Mouse (Mus musculus) kidney, postnatal 0 days (tissue): ENCODE results near the gene Rapgefl1. TPM values are rescaled to one million over a fixed set of nuclear protein-coding genes. Genes with fewer than 3 reads are reported as not detected.
A peak's percentile ranks its signal among the peaks of the same experiment; 100 is the strongest.

Experiments used
- ATAC-seq: fragments of 200-750 bp; cut with Nextera tagmentation; replicated peaks from 2 replicates; pipeline ENCODE4 v1.8.0; 2017; ENCODE audit warnings: low read depth, moderate number of reproducible peaks, moderate TSS enrichment, moderate library complexity; ENCODE audit not compliant: low FRiP score
- DNase-seq: peaks from one replicate; pipeline ENCODE4 v3.0.0-alpha.2; 2016; ENCODE audit warnings: low spot score
- H3K27ac ChIP-seq: fragments of 300-500 bp; sonication (generic); 2 replicates; pipeline ENCODE4 v1.5.1; 2014; ENCODE audit warnings: mild to moderate bottlenecking
- H3K27me3 ChIP-seq: fragments of 300-500 bp; sonication (generic); 2 replicates; pipeline ENCODE4 v1.6.1; 2014; ENCODE audit warnings: low read length, mixed read lengths; ENCODE audit not compliant: insufficient read depth
- H3K36me3 ChIP-seq: fragments of 300-500 bp; sonication (generic); 2 replicates; pipeline ENCODE4 v1.6.1; 2014; ENCODE audit warnings: low read length, mixed read lengths; ENCODE audit not compliant: insufficient read depth
- H3K4me1 ChIP-seq: fragments of 300-500 bp; sonication (generic); replicated peaks from 2 replicates; pipeline ENCODE4 v1.6.1; 2014; ENCODE audit warnings: antibody characterized with exemption, low read length, mixed read lengths; ENCODE audit not compliant: insufficient read depth
- H3K4me2 ChIP-seq: fragments of 300-500 bp; sonication (generic); 2 replicates; pipeline ENCODE4 v1.6.1; 2014; ENCODE audit warnings: mild to moderate bottlenecking, low read length, moderate library complexity, mixed read lengths
- H3K4me3 ChIP-seq: fragments of 300-500 bp; sonication (generic); replicated peaks from 2 replicates; pipeline ENCODE4 v1.5.1; 2014; ENCODE audit warnings: low read depth, low read length
- H3K9ac ChIP-seq: fragments of 300-500 bp; sonication (generic); 2 replicates; pipeline ENCODE4 v1.6.1; 2014; ENCODE audit warnings: low read depth, low read length
- H3K9me3 ChIP-seq: fragments of 300-500 bp; sonication (generic); replicated peaks from 2 replicates; pipeline ENCODE4 v1.6.1; 2016; ENCODE audit warnings: low read length, inconsistent platforms, mixed read lengths
- CTCF ChIP-seq: IDR thresholded peaks from 2 replicates; pipeline ENCODE4 v1.5.1; 2016; ENCODE audit warnings: antibody characterized with exemption, low read depth, mild to moderate bottlenecking, moderate library complexity
- WGBS: fragments of 180-500 bp; shearing (Covaris S2); extraction: QIAGEN DNeasy Blood & Tissue Kit; methylation state at CpG from one replicate; pipeline ENCODE4 v1.1.7; 2014; 5-methylcytosine and 5-hydroxymethylcytosine counted together
- polyA plus RNA-seq: library from polyadenylated mRNA; unstranded; fragments of >200 nt; fragmentation: Nextera tagmentation; extraction: Ambion mirVana; gene quantifications from 2 replicates; pipeline ENCODE4 v1.2.1, GENCODE M21; 2015

Gene Rapgefl1
- polyA plus RNA-seq, 1 experiment from 2014 or later = 1.0 TPM

DNA sequence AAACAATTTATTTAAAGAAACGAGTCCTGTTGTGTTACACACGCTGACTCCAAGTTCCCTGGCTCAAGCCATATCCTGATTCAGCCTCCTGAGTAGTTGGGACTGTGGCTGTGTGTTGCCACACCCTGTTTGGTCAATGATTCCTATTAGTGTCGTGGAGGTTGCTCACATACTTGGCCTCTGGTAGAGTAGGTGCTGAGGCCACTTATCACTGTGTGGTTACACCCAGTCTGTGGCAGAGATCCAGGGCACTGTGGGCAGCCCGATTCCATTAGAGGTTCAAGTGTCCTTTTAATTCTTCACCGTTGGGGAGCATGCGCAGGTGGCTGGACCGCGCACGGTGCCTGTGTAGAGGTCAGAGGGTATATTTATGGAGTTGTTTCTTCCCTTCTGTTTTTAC is 37.3 kb downstream of the Rapgefl1 start:
- DNase-seq (no peak), ATAC-seq (no peak)
- Histone ChIP-seq H3K9me3 (no peaks in the 10 kb centered on the region), H3K4me2 (no peak overlapping the region), H3K9ac (no peak overlapping the region), H3K27me3 (no peaks in the 10 kb centered on the region), H3K27ac (no peak overlapping the region), H3K4me3 (no peak overlapping the region), H3K36me3 (peaks cover 10% of the 10 kb centered on the region; the same call in 1 of the 2 replicates), H3K4me1 (0 out of 2 replicates have a peak, but pooled peaks cover 5% of the 10 kb centered on the region)
- 88% methylated on average over 9 of the region's 9 CpGs for WGBS
- TF ChIP-seq CTCF = no peak

GRCm38 (mm10) chr11:98877001-98877400 is 40.4 kb downstream of the Rapgefl1 start:
- no peaks in the 10 kb centered on the region for H3K27me3 ChIP-seq
- ATAC-seq = no peak
- WGBS = 50% methylated on average over 9 of the region's 9 CpGs
- 0 out of 2 replicates have a peak, but pooled peaks cover 5% of the 10 kb centered on the region for H3K4me1 ChIP-seq
- no peak overlapping the region for H3K9ac ChIP-seq
- DNase-seq = no peak
- no peaks in the 10 kb centered on the region for H3K9me3 ChIP-seq
- no peak overlapping the region for H3K4me2 ChIP-seq
- H3K4me3 ChIP-seq = no peak overlapping the region
- H3K36me3 ChIP-seq = 0 out of 2 replicates have a peak, but pooled peaks cover 2% of the 10 kb centered on the region
- TF ChIP-seq CTCF = no peak
- H3K27ac ChIP-seq = peak overlapping the region; percentile 44; the same call in 1 of the 2 replicates

DNA sequence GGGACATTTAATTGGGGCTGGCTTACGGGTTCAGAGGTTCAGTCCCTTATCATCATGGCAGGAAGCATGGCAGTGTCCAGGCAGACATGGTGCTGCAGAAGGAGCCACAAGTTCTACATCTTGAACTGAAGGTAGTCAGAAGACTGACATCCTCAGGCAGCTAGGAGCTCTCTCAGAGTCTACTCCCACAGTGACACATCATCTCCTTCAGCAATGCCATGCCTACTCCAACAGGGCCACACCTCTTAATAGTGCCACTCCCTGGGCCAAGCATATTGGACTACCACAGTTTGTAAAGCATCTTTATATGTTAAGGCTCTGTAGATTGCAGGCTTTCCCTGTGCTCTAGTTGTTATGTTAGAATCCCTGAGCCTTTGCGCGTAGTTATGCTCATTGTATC is 51.1 kb downstream of the Rapgefl1 start:
- H3K4me2 ChIP-seq = no peak overlapping the region
- H3K27ac ChIP-seq = no peak overlapping the region
- peaks cover 49% of the 10 kb centered on the region for H3K36me3 ChIP-seq
- no peak for ATAC-seq
- H3K9ac ChIP-seq = no peak overlapping the region
- no peaks in the 10 kb centered on the region for H3K27me3 ChIP-seq
- DNase-seq = no peak
- H3K4me1 ChIP-seq = no peaks in the 10 kb centered on the region
- WGBS = 98% methylated on average over 3 of the region's 3 CpGs
- no peaks in the 10 kb centered on the region for H3K9me3 ChIP-seq
- no peak for TF ChIP-seq CTCF
- no peak overlapping the region for H3K4me3 ChIP-seq

GRCm38 (mm10) chr11:98889077-98889476 is 52.5 kb downstream of the Rapgefl1 start:
- H3K36me3 ChIP-seq = peaks cover 62% of the 10 kb centered on the region
- H3K4me1 ChIP-seq = no peaks in the 10 kb centered on the region
- WGBS = 93% methylated on average over 4 of the region's 4 CpGs
- no peak overlapping the region for H3K4me3 ChIP-seq
- H3K27ac ChIP-seq = no peak overlapping the region
- no peaks in the 10 kb centered on the region for H3K9me3 ChIP-seq
- H3K9ac ChIP-seq = no peak overlapping the region
- TF ChIP-seq CTCF = no peak
- no peaks in the 10 kb centered on the region for H3K27me3 ChIP-seq
- no peak for DNase-seq
- no peak for ATAC-seq
- no peak overlapping the region for H3K4me2 ChIP-seq

- no peaks in the 10 kb centered on the region for H3K4me1 ChIP-seq
- H3K9ac ChIP-seq = no peak overlapping the region
- H3K4me2 ChIP-seq = no peak overlapping the region
- WGBS = 97% methylated on average over 5 of the region's 5 CpGs
- TF ChIP-seq CTCF = no peak
- H3K4me3 ChIP-seq = no peak overlapping the region
- no peak overlapping the region for H3K27ac ChIP-seq
- ATAC-seq (no peak), DNase-seq (no peak)
- H3K9me3 ChIP-seq = no peaks in the 10 kb centered on the region
- no peaks in the 10 kb centered on the region for H3K27me3 ChIP-seq
- H3K36me3 ChIP-seq = peaks cover 66% of the 10 kb centered on the region
Observed at GRCm38 (mm10) chr11:98889977-98890376, 53.4 kb downstream of the Rapgefl1 start.

- Histone ChIP-seq H3K4me1 (no peaks in the 10 kb centered on the region), H3K27me3 (no peaks in the 10 kb centered on the region), H3K4me2 (no peak overlapping the region), H3K9ac (no peak overlapping the region), H3K9me3 (no peaks in the 10 kb centered on the region), H3K36me3 (peaks cover 68% of the 10 kb centered on the region), H3K4me3 (no peak overlapping the region), H3K27ac (no peak overlapping the region)
- 60% methylated on average over 5 of the region's 5 CpGs for WGBS
- TF ChIP-seq CTCF = no peak
- no peak for ATAC-seq
- no peak for DNase-seq
Observed at GRCm38 (mm10) chr11:98892426-98892825, 55.8 kb downstream of the Rapgefl1 start.

- 72% methylated on average over 12 of the region's 12 CpGs for WGBS
- DNase-seq (no peak), ATAC-seq (no peak)
- Histone ChIP-seq H3K4me3 (no peak overlapping the region), H3K9ac (no peak overlapping the region), H3K9me3 (no peaks in the 10 kb centered on the region), H3K4me1 (peaks cover 13% of the 10 kb centered on the region), H3K36me3 (peaks cover 53% of the 10 kb centered on the region), H3K27ac (no peak overlapping the region), H3K4me2 (no peak overlapping the region), H3K27me3 (no peaks in the 10 kb centered on the region)
- no peak for TF ChIP-seq CTCF
Observed at GRCm38 (mm10) chr11:98900529-98901125, 64.0 kb downstream of the Rapgefl1 start.
